In genomic region chr13:101545344-101546181, GRCm38 (mm10) we compare ENCODE assay signal across 10 mouse cellular contexts.
DNase-seq lines count a peak whose midpoint lies in the region; ATAC-seq and TF ChIP-seq lines count a peak whose summit lies in the region.
"Had no signal": no experiment of that assay in that cellular context is flagged by ENCODE, and none has a peak within 500 bp of the region (broad histone marks: within the 10 kb centered on the region; RNA-seq: fewer than 3 reads in every experiment).

No protein-coding gene starts in this region.

- no peak overlapping the region for H3K4me3 ChIP-seq in heart, embryonic 12.5 days
- H3K4me3 ChIP-seq in spleen, adult 2 months (ENCODE audit: extremely low read depth, insufficient read depth, insufficient read length) = no peak overlapping the region
- H3K4me3 ChIP-seq: embryonic facial prominence, embryonic 15.5 days; limb, embryonic 15.5 days had no signal

- TF ChIP-seq CTCF in spleen, adult 2 months (IDR thresholded peaks at IDR 0.05; ENCODE audit: extremely low read depth, insufficient read depth, insufficient read length, insufficient replicate concordance) = no peak

- TF ChIP-seq POLR2A in spleen, adult 2 months (IDR thresholded peaks at IDR 0.05; ENCODE audit: low read depth, low read length) = no peak

- H3K27me3 ChIP-seq in heart, embryonic 12.5 days (replicated peaks) = no peaks in the 10 kb centered on the region
- no peaks in the 10 kb centered on the region for H3K27me3 ChIP-seq in spleen, adult 2 months (ENCODE audit: control insufficient read depth, insufficient read depth, low read length)
- H3K27me3 ChIP-seq: embryonic facial prominence, embryonic 15.5 days had no signal

- H3K27ac ChIP-seq in heart, embryonic 12.5 days (ENCODE audit: poor library complexity, severe bottlenecking) = peak overlapping the region; percentile 23; the same call in 1 of the 2 replicates
- peak overlapping the region; percentile 52; the same call in 1 of the 2 replicates for H3K27ac ChIP-seq in spleen, adult 2 months (ENCODE audit: insufficient read depth, low read length)
- H3K27ac ChIP-seq: embryonic facial prominence, embryonic 15.5 days; limb, embryonic 15.5 days had no signal

- DNase-seq in gastrocnemius, adult 18-20 months (ENCODE audit: low spot score) = peak; percentile 10
- no peak for DNase-seq in gastrocnemius, adult 8-10 months (ENCODE audit: low spot score in 2 of 2)
- DNase-seq in adipocyte (ENCODE audit: low spot score) = peak; percentile 60
- DNase-seq in spleen, adult 2 months (ENCODE audit: low read depth in 1 of 2, low spot score in 2 of 2) = no peak
- DNase-seq in right cerebral cortex, postnatal 14 days = no peak
- no peak for DNase-seq in urinary bladder, postnatal 14 days (ENCODE audit: low spot score)
- no peak for DNase-seq in left cerebral cortex, postnatal 14 days (ENCODE audit: low spot score in 2 of 2)

- H3K4me2 ChIP-seq in heart, embryonic 12.5 days = 0 out of 2 replicates have a peak overlapping the region, but pooled peaks have one; percentile 11
- H3K4me2 ChIP-seq: embryonic facial prominence, embryonic 15.5 days; limb, embryonic 15.5 days had no signal

- H3K9ac ChIP-seq in heart, embryonic 12.5 days = peak overlapping the region; percentile 28; the same call in 1 of the 2 replicates
- H3K9ac ChIP-seq: embryonic facial prominence, embryonic 15.5 days; limb, embryonic 15.5 days had no signal

- intact Hi-C loops in left cerebral cortex, postnatal 14 days (cut with DNase I) = no loop called here

- peak; percentile 90 for ATAC-seq in heart, embryonic 12.5 days (ENCODE audit: insufficient number of reproducible peaks, low FRiP score)

- peaks cover 16% of the 10 kb centered on the region for H3K4me1 ChIP-seq in heart, embryonic 12.5 days (replicated peaks)
- H3K4me1 ChIP-seq in spleen, adult 2 months (ENCODE audit: control insufficient read depth, insufficient read depth, insufficient read length) = peaks cover 3% of the 10 kb centered on the region; the same call in 1 of the 2 replicates

- 26% methylated on average over 6 of the region's 6 CpGs for WGBS in heart, embryonic 12.5 days
- WGBS in spleen, adult 2 months = 53% methylated on average over 6 of the region's 6 CpGs

- H3K36me3 ChIP-seq in heart, embryonic 12.5 days = no peaks in the 10 kb centered on the region
- H3K36me3 ChIP-seq in spleen, adult 2 months (ENCODE audit: control insufficient read depth, insufficient read depth, low read length) = no peaks in the 10 kb centered on the region
- H3K36me3 ChIP-seq: embryonic facial prominence, embryonic 15.5 days; limb, embryonic 15.5 days had no signal

- H3K9me3 ChIP-seq in heart, embryonic 12.5 days (replicated peaks) = no peaks in the 10 kb centered on the region
- H3K9me3 ChIP-seq: embryonic facial prominence, embryonic 15.5 days; limb, embryonic 15.5 days had no signal

Comparison
In these comparisons a context has a peak if more than half of its experiments do, and no peak if none do; other contexts are left out.
1. DNase-seq: peak in gastrocnemius, adult 18-20 months (single experiment) and adipocyte (single experiment); none in gastrocnemius, adult 8-10 months (0 of 2), spleen, adult 2 months (0 of 2), right cerebral cortex, postnatal 14 days (single experiment), urinary bladder, postnatal 14 days (single experiment) and left cerebral cortex, postnatal 14 days (0 of 2).